Mouse (Mus musculus): ENCODE data around the gene Fcer1g.

DNA sequence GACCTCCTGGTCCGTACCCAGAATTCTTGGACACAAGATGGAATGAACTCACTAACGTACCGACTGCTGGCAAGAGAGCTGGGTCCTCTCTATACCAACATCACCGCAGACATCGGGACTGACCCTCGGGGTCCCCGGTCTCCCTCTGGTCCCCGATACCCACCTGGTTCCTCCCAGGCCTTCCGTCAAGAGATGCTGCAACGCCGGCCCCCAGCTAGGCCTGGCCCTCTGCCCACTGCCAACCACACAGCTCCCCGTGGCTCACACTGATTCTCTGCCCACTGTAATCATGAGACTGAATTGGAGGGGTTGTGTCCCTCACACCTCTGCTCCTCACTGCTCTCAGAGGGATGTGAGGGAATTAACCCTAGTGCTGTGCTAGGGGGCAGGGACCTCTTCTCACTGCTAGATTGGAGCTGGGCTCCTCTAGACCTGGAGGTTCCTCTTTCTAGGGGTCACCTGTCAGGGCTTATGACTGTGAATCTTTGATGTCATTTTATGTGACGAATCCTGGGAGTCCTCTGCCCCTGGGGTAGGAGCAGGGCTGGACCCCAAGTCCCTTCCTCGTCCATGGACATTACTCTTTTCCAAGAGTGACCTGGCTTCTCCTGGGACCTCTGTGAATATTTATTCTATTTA, 42.1 kb upstream of the Fcer1g start:
- TF ChIP-seq CTCF (IDR thresholded peaks at IDR 0.05; ENCODE audit: insufficient read depth, low read length) (no peak), POLR2A (IDR thresholded peaks at IDR 0.05; ENCODE audit: borderline replicate concordance, extremely low read depth, low read depth, low read length) (no peak)
